Mouse (Mus musculus) urinary bladder, adult 2 months (tissue): ENCODE results near the gene Cutc. TPM values are rescaled to one million over a fixed set of nuclear protein-coding genes. Genes with fewer than 3 reads are reported as not detected.

Source experiments
- DNase-seq: peaks from one replicate; pipeline ENCODE4 v3.0.0; 2022; ENCODE audit warnings: low spot score
- polyA plus RNA-seq: library from polyadenylated mRNA; depleted of rRNA; stranded (reverse); fragments of >200 nt; gene quantifications from 2 replicates; pipeline ENCODE4 v1.2.3, GENCODE M21; 2012; rRNA removed

Cutc gene
- 11.1 and 13.3 TPM in 2 replicates for polyA plus RNA-seq

DNA sequence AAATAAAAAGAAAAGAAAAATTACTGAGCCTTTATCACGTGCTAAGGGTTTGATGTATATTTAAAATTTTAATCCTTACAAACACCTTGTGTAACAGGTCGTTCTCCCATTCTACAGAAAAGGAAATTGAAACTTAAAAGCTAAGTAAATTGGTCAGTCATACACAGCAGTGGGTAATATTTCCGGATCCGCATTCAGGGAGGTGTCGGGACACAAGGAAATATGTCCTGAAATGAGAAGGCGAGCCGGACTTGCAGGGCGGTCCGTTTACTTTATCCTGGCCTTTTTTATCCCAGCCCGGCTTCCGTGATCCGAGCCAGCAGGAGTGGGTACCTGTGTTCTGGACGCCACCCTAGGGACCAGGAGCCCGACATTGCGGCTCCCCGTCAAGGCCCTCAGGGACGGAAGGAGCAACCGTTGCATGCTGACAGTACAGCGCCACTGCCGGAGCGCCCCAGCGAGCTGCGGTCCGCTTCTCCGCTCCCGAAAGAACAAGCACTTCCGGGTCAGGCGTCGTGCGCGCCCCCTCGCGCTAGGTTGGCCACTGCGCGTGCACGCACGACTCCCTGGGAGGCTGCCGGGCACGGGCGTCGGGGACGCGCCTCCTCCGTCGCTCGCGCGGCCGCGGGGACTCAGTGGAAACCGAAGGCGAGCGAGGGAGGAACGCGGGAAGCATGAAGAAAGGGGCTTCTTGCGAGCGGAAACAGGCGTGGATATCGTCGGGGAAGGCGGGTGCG is at the start of gene Cutc, which contains the start of gene Cox15:
TSS of gene Cutc (plus strand) at position 508 of the 737 bp plus-strand sequence.
TSS of gene Cox15 (minus strand) at position 512 of the 737 bp plus-strand sequence.
- peak; percentile 97 for DNase-seq

GRCm38 (mm10) chr19:43704211-43704610 is 48.6 kb upstream of the Cutc start:
- DNase-seq, result no peak

DNA sequence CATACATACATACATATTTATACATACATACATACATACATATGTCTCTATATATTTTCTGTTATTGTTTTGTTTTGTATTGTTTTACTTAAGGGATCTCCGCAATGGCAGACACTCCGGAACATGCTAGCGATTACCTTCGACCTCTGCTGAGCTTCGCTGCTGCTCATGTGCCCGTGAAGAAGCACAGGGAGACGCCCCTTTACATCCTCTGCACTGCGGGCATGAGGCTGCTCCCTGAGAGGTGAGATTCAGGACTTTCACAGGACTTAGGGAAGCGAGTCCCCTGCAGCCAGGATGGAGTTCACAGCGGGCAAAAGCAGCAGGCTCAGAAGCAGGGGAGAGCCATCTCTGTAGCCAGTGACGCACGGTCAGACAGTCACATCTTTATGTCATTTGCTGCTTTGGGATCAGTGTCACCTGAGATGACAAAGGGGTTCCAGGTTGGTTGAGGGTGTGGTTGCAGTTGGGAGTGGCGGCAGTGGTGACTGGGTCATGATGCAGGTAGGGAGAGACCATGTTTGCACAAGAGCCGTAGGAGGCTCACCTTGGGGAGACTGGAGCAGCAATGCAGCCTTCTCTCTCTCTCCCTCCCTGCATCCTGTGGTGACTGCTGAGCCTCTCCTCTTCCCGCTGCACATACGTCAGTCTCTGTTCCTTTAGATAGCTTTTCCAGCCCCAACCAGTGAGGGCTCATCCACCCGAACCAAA is 47.9 kb upstream of the Cutc start:
- no peak for DNase-seq

GRCm38 (mm10) chr19:43708206-43708605 is 44.6 kb upstream of the Cutc start:
- no peak for DNase-seq

DNA sequence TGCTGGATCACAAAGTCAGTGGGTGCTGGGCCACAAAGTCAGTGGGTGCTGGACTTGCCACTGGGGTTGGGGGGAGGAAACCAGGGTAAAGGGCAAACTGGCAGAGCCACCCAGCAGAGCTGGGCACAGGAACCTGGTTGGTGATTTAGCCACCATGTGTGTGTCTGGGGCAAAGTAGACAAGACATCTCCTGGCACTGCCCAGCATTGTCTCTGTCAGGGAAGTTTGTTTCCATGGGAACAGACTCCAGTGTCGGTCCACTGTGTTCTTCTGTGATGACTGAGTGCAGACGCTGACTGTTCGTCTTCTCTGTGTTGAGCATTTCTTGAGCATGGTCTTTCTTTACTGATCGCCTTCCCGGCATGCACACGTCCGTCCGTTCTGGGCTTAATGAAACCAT is 43.5 kb upstream of the Cutc start:
- DNase-seq, result no peak

DNA sequence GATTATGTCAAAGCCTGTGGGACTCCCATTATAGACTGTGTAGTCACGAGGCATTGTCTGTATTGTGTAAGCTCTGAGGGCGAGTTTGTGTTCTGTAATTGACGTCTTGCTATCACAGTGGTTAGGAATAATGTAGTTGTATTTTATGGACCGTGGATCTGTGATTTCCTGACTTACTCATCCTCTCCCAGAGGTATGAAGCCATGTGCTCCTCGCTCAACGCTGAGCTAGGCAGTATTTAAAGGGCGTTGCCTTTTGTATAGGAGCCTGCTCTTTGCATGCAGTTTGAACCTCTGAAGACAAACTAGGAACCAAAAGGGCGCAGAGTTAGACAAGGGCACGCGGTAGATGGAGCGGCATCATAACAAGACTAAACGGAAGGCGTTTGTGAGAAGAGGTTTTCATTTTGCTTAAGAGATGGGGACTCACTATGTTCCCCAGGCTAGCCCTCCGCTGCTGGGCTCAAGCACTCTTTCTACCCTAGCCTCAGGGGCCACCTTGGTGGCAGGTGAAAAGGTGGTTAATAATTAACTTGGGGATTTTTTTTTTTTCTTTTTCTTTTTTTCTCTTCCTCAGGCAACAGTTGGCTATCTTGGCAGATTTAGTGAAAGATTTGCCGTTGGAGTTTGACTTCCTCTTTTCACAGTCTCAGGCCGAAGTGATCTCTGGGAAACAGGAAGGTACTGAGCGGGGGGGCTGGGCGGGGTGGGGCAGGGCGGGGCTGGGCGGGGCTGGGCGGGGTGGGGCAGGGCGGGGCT is 41.5 kb upstream of the Cutc start:
- DNase-seq, result no peak

GRCm38 (mm10) chr19:43711971-43712370 is 40.8 kb upstream of the Cutc start:
- no peak for DNase-seq

GRCm38 (mm10) chr19:43720061-43720460 is 32.7 kb upstream of the Cutc start:
- no peak for DNase-seq

GRCm38 (mm10) chr19:43722891-43723290 is 29.9 kb upstream of the Cutc start:
- DNase-seq, result no peak

GRCm38 (mm10) chr19:43723501-43723900 is 29.3 kb upstream of the Cutc start:
- no peak for DNase-seq

GRCm38 (mm10) chr19:43724194-43724593 is 28.6 kb upstream of the Cutc start:
- no peak for DNase-seq

- DNase-seq, result no peak
Measured at GRCm38 (mm10) chr19:43724821-43725220, 28.0 kb upstream of the Cutc start.

- DNase-seq, result no peak
Measured at GRCm38 (mm10) chr19:43726510-43727146, 26.2 kb upstream of the Cutc start.

DNA sequence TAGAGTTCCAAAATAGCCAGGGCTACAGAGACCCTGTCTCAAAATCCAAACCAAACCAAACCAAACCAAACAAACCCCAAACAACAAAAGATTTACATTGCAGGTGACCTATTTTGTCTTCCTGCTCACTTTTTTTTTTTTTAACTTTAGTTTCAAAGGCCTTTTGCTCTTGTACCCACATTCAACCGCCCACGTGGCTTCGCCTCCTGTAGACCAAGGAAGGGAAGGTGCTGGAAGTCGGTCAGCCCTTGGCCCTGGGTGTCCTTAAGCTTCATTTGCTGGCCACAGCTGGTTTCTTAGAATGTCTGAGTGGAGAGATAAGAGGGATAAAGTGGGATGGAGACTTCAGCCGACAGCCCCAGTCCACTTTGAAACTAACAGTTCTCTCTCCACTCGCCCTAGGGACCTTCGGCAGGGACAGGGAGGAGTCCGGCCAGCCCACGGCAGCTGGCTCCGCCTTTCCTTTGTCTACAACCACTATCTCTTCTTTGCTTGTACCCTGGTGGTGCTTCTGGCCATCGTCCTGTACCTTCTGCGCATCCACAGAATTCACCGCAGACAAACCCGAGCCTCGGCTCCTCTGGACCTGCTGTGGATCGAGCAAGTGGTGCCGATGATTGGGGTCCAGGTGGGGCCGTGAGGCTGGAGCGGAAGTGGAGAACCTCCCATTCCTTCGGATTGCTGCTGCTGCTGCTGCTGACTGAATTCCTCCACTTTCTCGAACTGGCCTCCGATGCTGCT is 23.3 kb upstream of the Cutc start:
- no peak for DNase-seq

DNA sequence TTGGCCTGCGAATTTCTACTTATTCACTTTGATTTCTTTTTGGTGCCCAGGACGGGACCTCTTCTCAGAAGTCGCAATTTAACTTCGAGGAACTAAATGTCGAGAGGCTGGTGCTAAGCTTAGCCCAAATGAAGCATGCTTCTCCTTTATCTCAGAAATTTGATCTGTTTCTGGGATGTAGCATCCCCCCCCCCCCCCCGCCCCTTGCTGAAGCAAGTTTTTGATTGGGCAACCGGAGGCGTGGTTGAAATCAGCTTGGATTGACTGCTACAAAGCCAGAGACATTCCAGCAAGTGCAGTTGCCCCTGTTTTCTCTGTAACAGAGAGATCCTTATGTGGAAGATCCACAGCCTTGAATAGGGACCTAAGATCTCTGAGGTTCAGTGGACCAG is 22.8 kb upstream of the Cutc start:
- DNase-seq, result no peak

DNA sequence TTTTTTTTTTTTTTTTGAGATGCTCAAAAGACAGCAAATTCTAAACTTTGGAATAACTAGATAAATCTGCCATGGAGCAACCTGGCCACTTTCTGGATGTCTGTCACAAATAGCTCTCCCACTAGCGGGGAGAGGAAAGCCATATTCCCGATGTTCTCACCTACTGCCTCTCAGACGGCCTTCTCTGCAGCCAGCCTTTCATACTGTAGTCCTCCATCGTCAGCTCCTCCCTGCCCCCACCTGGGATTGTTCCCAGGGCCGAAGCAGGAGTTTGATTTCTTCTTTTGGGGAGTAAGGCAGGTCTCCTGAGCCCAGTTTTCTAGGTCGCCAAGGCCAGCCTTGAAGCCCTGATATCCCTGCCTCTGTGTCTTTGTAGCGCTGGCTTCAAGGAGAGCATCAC is 21.6 kb upstream of the Cutc start:
- no peak for DNase-seq

DNA sequence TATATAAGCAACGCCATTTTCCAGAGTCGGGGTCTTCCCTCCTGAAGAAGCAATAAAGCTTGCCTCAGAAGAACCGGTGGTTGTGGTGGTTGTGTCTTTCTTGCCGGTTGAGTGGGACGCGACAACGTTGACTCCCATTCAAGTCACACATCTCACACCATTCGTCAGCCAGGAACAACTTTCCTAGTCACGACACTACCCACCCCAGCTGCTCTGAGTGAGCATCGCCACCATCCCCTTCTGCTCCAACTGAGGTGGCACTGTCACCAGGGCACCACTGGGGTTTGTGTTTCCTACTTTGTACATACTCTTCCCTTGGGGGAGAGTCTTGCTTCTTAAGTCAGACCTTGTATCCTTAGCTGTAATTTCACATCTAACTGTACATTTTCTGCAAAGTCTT is 14.4 kb upstream of the Cutc start:
- DNase-seq, result no peak

DNA sequence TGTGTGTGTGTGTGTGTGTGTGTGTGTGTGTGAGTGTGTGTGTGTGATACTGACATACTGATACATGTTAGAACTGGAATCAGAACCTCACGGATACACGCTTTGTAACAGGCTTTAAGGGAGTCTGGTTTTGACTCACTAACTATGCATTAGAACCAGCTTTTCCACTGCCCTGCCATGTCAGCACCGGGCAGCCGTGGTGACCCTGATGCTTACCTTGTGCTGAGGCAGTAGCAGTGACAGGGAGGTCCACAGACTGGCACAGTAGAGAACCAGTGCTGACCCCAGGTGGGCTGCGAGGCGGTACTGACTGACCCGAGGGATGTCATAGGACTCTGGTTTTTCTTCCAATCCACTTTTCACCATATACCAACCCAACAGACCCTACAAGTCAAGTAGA is 9.4 kb upstream of the Cutc start:
- DNase-seq, result no peak

- no peak for DNase-seq
Measured at GRCm38 (mm10) chr19:43745740-43746139, 7.1 kb upstream of the Cutc start.

DNA sequence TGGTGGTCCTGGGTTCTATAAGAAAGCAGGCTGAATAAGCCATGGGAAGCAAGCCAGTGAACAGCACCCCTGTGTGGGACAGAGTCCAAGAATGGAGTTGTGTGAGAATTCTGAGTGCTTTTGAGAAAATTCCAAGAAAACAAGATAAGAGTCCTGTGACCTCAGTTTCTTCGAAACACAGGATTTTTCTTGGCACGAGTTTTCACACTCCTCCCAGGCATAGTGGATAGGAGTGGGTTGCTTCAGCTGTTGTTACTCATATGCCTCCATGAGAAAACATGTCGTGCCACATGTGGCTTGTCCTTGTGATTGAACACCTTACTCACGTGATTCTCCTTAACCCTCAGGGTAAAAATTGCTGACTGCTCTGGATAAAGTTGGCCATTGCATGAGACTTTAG is 4.9 kb upstream of the Cutc start:
- no peak for DNase-seq

GRCm38 (mm10) chr19:43750008-43750407 is 2.8 kb upstream of the Cutc start:
- no peak for DNase-seq
